Mouse (Mus musculus): ENCODE measurements around the gene Unc79.

Unc79 gene

DNA sequence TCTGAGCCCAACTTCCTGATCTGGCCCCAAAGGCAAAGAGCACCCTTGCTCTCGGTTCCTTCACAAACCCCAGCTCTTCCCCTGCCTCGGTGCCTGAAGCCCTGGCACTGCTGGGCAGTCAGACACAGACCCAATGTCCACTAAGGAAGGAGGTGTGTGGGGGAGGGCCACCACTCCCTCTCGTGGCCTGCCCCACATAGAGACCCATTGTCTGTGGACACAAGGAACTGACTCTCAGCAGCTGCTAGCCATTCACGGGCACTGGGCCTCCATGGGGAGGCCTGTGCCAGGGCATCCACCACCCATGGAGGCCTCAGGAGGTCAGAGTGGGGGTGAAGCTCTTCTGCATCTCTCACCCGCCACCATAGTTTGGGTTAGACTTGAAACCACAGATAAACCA lies 262.4 kb downstream of the Unc79 start:
- DNase-seq, result peak; percentile 80

- no peak for DNase-seq
Observed at GRCm38 (mm10) chr12:103213591-103213990, 264.9 kb downstream of the Unc79 start.

DNA sequence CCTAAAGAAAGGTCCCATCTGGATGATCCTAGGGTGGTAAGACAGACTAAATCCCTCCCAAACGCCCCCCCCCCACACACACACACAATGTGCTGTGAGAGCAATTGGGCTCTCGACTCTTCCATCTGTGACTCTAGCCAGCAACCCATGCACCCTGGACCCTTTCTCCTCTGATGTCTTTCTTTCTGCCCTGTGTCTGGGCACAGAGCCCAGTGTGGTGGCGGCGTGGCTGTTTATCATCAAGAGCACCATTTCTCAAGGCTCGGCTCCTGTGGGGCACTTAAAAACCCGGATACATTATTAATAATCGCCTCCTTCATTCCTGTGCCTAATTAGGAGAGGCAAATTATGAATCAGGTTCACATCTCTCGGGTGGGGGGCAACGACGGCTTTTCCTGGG lies 265.6 kb downstream of the Unc79 start:
- no peak for DNase-seq

GRCm38 (mm10) chr12:103214797-103215196 lies 266.1 kb downstream of the Unc79 start:
- no peak for DNase-seq

- no peak for DNase-seq
Observed at GRCm38 (mm10) chr12:103215877-103216610, 267.4 kb downstream of the Unc79 start.

GRCm38 (mm10) chr12:103223671-103224070 lies 275.0 kb downstream of the Unc79 start:
- no peak for DNase-seq

DNA sequence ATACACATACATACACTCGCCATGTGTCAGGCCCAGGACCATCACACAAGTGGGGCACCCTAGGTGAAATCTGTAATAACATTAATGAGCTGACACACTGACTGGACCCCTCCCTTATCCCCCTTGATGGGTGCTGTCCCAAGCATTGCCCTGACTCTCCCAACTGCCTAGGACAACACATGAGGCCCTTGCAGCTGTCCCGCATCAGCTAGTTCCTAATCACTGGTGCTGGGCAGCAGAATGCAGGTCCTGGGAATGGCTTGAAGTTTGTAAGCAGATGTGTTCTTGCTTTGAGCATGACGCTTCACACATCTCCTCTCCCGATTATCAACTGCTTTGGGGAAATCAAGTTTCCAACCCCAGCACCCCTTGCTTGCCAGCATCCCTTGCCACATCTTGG lies 277.5 kb downstream of the Unc79 start:
- DNase-seq, result no peak

DNA sequence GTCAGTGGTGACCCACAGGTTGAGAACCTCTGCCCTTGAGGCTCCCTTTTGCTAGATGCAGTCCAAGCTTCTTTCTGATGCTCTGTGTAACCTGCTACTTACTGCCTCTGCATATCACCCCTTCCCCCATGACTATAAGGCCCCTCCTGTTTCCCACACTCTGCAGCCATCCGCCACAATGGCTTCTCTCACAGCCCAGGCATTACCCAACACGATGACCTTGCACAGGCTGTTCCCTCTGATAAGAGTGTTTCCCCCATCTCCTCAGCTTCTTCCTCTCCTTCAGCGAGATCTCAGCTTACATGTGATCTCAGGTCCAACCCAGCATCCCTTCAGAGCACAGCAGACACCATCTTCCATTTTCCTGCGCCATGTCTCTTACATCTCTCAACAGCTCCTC lies 280.4 kb downstream of the Unc79 start:
- DNase-seq, result no peak

All from heart, adult 11 months (tissue).